9 mouse cellular contexts compared by ENCODE assay signal in the genomic region with DNA sequence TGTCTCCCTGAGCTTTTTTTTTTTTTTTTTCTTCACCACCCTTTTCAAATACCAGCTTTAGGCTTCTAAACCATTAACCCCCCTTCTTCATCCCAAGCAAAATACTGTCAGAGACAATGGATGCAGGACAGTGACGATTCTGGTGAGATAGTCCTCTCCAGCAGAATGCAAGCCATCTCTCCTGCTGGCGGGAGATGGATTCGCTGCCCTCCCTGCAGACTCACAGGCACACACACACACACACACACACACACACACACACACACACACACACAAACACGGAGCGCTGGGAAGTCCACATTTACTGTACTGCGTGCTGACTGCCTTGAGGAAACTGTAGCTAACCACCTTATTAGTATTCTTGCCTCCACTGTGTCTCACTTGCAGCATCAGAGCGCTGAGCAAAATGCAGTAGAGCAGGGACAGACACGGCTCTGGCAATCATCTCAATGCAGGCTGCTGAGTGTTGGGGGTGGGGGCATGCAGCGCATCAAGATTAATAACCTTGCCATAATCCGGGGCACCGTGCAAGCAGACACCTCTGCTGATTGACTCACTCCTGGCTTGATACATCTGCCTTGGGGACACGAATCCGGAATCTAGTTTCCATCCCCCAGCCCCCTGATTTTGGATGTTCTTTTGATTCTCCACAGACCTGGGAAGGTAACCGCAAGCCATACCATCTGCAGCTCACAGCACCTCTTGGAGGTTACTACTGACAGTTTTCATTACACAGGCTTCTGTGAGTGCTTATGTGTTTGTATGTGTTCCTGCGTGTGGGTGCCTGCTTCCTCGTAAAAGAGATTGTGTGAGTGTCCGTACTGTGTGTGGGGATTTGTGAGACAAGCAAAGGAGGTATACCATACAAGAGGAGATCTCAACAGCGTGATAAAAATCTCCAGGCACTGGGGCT. TPM values are rescaled to one million over a fixed set of nuclear protein-coding genes. Genes with fewer than 3 reads are reported as not detected.
A peak's percentile ranks its signal among the peaks of the same experiment; 100 is the strongest.
DNase-seq lines count a peak whose midpoint lies in the region; ATAC-seq and TF ChIP-seq lines count a peak whose summit lies in the region.
"Had no signal": no experiment of that assay in that cellular context is flagged by ENCODE, and none has a peak within 500 bp of the region (broad histone marks: within the 10 kb centered on the region; RNA-seq: fewer than 3 reads in every experiment).

A gene (plus strand): TSS at position 783 of the 913 bp plus-strand sequence.

- WGBS in lung, postnatal 0 days: 10% methylated on average over 18 of the region's 18 CpGs
- 5% methylated on average over 18 of the region's 18 CpGs for WGBS in forebrain, embryonic 11.5 days
- WGBS in midbrain, embryonic 12.5 days: 7% methylated on average over 18 of the region's 18 CpGs

- no peak for TF ChIP-seq EP300 in lung, postnatal 0 days (IDR thresholded peaks at IDR 0.05)

- H3K9me3 ChIP-seq in lung, postnatal 0 days (ENCODE audit: low read length): no peaks in the 10 kb centered on the region
- no peaks in the 10 kb centered on the region for H3K9me3 ChIP-seq in forebrain, embryonic 11.5 days (ENCODE audit: control insufficient read depth, low read length)
- no peaks in the 10 kb centered on the region for H3K9me3 ChIP-seq in midbrain, embryonic 12.5 days
- H3K9me3 ChIP-seq: liver, embryonic 15.5 days had no signal

- H3K4me2 ChIP-seq in lung, postnatal 0 days (replicated peaks; ENCODE audit: low read depth, low read length): peak within 1 kb of the TSS; percentile 27
- peak within 1 kb of the TSS; percentile 64 for H3K4me2 ChIP-seq in forebrain, embryonic 11.5 days (ENCODE audit: low read depth, low read length, severe bottlenecking)
- H3K4me2 ChIP-seq in midbrain, embryonic 12.5 days (replicated peaks): peak within 1 kb of the TSS; percentile 74
- H3K4me2 ChIP-seq: liver, embryonic 15.5 days had no signal

- no peaks in the 10 kb centered on the region for H3K4me1 ChIP-seq in lung, postnatal 0 days (ENCODE audit: insufficient read depth, low read depth, low read length)
- peaks cover 2% of the 10 kb centered on the region; the same call in 1 of the 2 replicates for H3K4me1 ChIP-seq in forebrain, embryonic 11.5 days (replicated peaks; ENCODE audit: control insufficient read depth, insufficient read depth, low read length)
- H3K4me1 ChIP-seq in midbrain, embryonic 12.5 days: peaks cover 12% of the 10 kb centered on the region; the same call in 1 of the 2 replicates
- H3K4me1 ChIP-seq: liver, embryonic 15.5 days had no signal

- no peaks in the 10 kb centered on the region for H3K36me3 ChIP-seq in lung, postnatal 0 days (ENCODE audit: insufficient read depth, low read length)
- H3K36me3 ChIP-seq in forebrain, embryonic 11.5 days (ENCODE audit: control insufficient read depth, insufficient read depth, low read length): no peaks in the 10 kb centered on the region
- H3K36me3 ChIP-seq in midbrain, embryonic 12.5 days: no peaks in the 10 kb centered on the region
- H3K36me3 ChIP-seq: liver, embryonic 15.5 days had no signal

- no peak for DNase-seq in lung, postnatal 0 days (ENCODE audit: low spot score)
- DNase-seq in lung, adult 18-20 months: no peak
- DNase-seq in forebrain, embryonic 11.5 days (ENCODE audit: low spot score): peak; percentile 54
- DNase-seq in layer of hippocampus, adult 2 months (ENCODE audit: low spot score in 2 of 2): peak; percentile 31 to 35
- no peak for DNase-seq in urinary bladder, postnatal 10 days (ENCODE audit: low spot score)
- no peak for DNase-seq in thymus, postnatal 25 days
- no peak for DNase-seq in urinary bladder, adult 18-20 months (ENCODE audit: low spot score in 2 of 2)

- no peak for TF ChIP-seq CTCF in lung, postnatal 0 days (IDR thresholded peaks at IDR 0.05)
- TF ChIP-seq CTCF in layer of hippocampus, adult 2 months (conservative IDR thresholded peaks at IDR 0.05): no peak; the same call in 1 of the 2 replicates

- H3K9ac ChIP-seq in lung, postnatal 0 days (replicated peaks; ENCODE audit: low read depth): no peak within 1 kb of the TSS
- peak within 1 kb of the TSS; percentile 17 for H3K9ac ChIP-seq in forebrain, embryonic 11.5 days (ENCODE audit: low read length)
- H3K9ac ChIP-seq in midbrain, embryonic 12.5 days (replicated peaks): peak within 1 kb of the TSS; percentile 55
- H3K9ac ChIP-seq: liver, embryonic 15.5 days had no signal

- no peak within 1 kb of the TSS for H3K4me3 ChIP-seq in lung, postnatal 0 days (ENCODE audit: low read depth, low read length)
- H3K4me3 ChIP-seq in forebrain, embryonic 11.5 days (ENCODE audit: low read depth, low read length): peak within 1 kb of the TSS; percentile 34
- peak within 1 kb of the TSS; percentile 68 for H3K4me3 ChIP-seq in layer of hippocampus, adult 2 months
- H3K4me3 ChIP-seq in midbrain, embryonic 12.5 days: peak within 1 kb of the TSS; percentile 47
- H3K4me3 ChIP-seq: liver, embryonic 15.5 days had no signal

- H3K27me3 ChIP-seq in lung, postnatal 0 days (replicated peaks; ENCODE audit: insufficient read depth, low read length): no peaks in the 10 kb centered on the region
- no peaks in the 10 kb centered on the region for H3K27me3 ChIP-seq in forebrain, embryonic 11.5 days (ENCODE audit: control insufficient read depth, insufficient read depth, low read length)
- no peaks in the 10 kb centered on the region for H3K27me3 ChIP-seq in midbrain, embryonic 12.5 days
- H3K27me3 ChIP-seq: liver, embryonic 15.5 days had no signal

- ATAC-seq in lung, postnatal 0 days: no peak
- ATAC-seq in forebrain, embryonic 11.5 days (replicated peaks; ENCODE audit: low FRiP score): peak; percentile 72
- ATAC-seq in midbrain, embryonic 12.5 days (ENCODE audit: low FRiP score, low read depth): peak; percentile 85

- H3K27ac ChIP-seq in lung, postnatal 0 days (ENCODE audit: low read length): no peak within 1 kb of the TSS
- no peak within 1 kb of the TSS for H3K27ac ChIP-seq in forebrain, embryonic 11.5 days (ENCODE audit: low read depth, low read length)
- H3K27ac ChIP-seq in layer of hippocampus, adult 2 months: peak within 1 kb of the TSS; percentile 75
- H3K27ac ChIP-seq in midbrain, embryonic 12.5 days (replicated peaks): peak within 1 kb of the TSS; percentile 58
- H3K27ac ChIP-seq: liver, embryonic 15.5 days had no signal

RNA-seq across cellular contexts. Expression of the gene that starts here (rescaled TPM):
- 0.80 and 0.81 TPM in 2 replicates for polyA plus RNA-seq in lung, postnatal 0 days (2015; fragmentation: Nextera tagmentation; extraction: Ambion mirVana)
- polyA plus RNA-seq in forebrain, embryonic 11.5 days (2014; fragmentation: Nextera tagmentation; extraction: Ambion mirVana): 6.4 and 6.7 TPM in 2 replicates
- 10 to 100 TPM; 66.9 to 68.3 TPM for total RNA-seq in layer of hippocampus, adult 2 months (2021)
- polyA plus RNA-seq in midbrain, embryonic 12.5 days (2016; fragmentation: Nextera tagmentation; extraction: Ambion mirVana): 7.5 and 10.2 TPM in 2 replicates

Comparison
In these comparisons a context has a peak if more than half of its experiments do, and no peak if none do; other contexts are left out.
1. DNase-seq: peak in forebrain, embryonic 11.5 days (single experiment) and layer of hippocampus, adult 2 months (2 of 2); none in lung, postnatal 0 days (single experiment), lung, adult 18-20 months (0 of 2), urinary bladder, postnatal 10 days (single experiment), thymus, postnatal 25 days (single experiment) and urinary bladder, adult 18-20 months (0 of 2).
2. H3K27ac ChIP-seq: peak in layer of hippocampus, adult 2 months (single experiment) and midbrain, embryonic 12.5 days (single experiment); none in lung, postnatal 0 days (single experiment) and forebrain, embryonic 11.5 days (single experiment).
3. Peak in every context shown above with its lines, with median percentiles within 50 percentile points of each other: H3K4me2 ChIP-seq.